Mouse (Mus musculus) kidney, embryonic 14.5 days (tissue): ENCODE results near the gene Spcs2. TPM values are rescaled to one million over a fixed set of nuclear protein-coding genes. Genes with fewer than 3 reads are reported as not detected.

ENCODE experiments used
- ATAC-seq: fragments of 200-750 bp; cut with Nextera tagmentation; 2 replicates; pipeline ENCODE4 v1.8.0; 2017; ENCODE audit warnings: moderate number of reproducible peaks, mild to moderate bottlenecking, moderate TSS enrichment, moderate library complexity; ENCODE audit not compliant: low FRiP score, low TSS enrichment
- H3K27ac ChIP-seq: fragments of 300-500 bp; sonication (generic); 2 replicates; pipeline ENCODE4 v1.5.1; 2014; ENCODE audit warnings: low read depth, mild to moderate bottlenecking, low read length, moderate library complexity, mixed read lengths
- H3K27me3 ChIP-seq: fragments of 300-500 bp; sonication (generic); 2 replicates; pipeline ENCODE4 v1.6.1; 2014; ENCODE audit warnings: mild to moderate bottlenecking, low read length; ENCODE audit not compliant: control insufficient read depth, insufficient read depth
- H3K36me3 ChIP-seq: fragments of 300-500 bp; sonication (generic); 2 replicates; pipeline ENCODE4 v1.6.1; 2014; ENCODE audit warnings: low read length, mixed read lengths; ENCODE audit not compliant: control insufficient read depth, insufficient read depth
- H3K4me1 ChIP-seq: fragments of 300-500 bp; sonication (generic); 2 replicates; pipeline ENCODE4 v1.6.1; 2014; ENCODE audit warnings: low read length, mixed read lengths; ENCODE audit not compliant: control insufficient read depth, insufficient read depth
- H3K4me2 ChIP-seq: fragments of 300-500 bp; sonication (generic); replicated peaks from 2 replicates; pipeline ENCODE4 v1.6.1; 2014; ENCODE audit warnings: low read depth, mild to moderate bottlenecking, low read length
- H3K4me3 ChIP-seq: fragments of 300-500 bp; sonication (generic); 2 replicates; pipeline ENCODE4 v1.5.1; 2014; ENCODE audit warnings: mild to moderate bottlenecking, low read length
- H3K9ac ChIP-seq: fragments of 300-500 bp; sonication (generic); 2 replicates; pipeline ENCODE4 v1.6.1; 2014; ENCODE audit warnings: low read depth, mild to moderate bottlenecking, low read length, moderate library complexity
- H3K9me3 ChIP-seq: fragments of 300-500 bp; sonication (generic); 2 replicates; pipeline ENCODE4 v1.6.1; 2016; ENCODE audit warnings: low read length; ENCODE audit not compliant: control insufficient read depth
- WGBS: fragments of 180-500 bp; shearing (Covaris S2); extraction: QIAGEN DNeasy Blood & Tissue Kit; methylation state at CpG from one replicate; pipeline ENCODE4 v1.1.7; 2014; 5-methylcytosine and 5-hydroxymethylcytosine counted together
- polyA plus RNA-seq: library from polyadenylated mRNA; unstranded; fragments of >200 nt; fragmentation: Nextera tagmentation; extraction: Ambion mirVana; gene quantifications from 2 replicates; pipeline ENCODE4 v1.2.1, GENCODE M21; 2014

The Spcs2 gene
- polyA plus RNA-seq, 1 experiment from 2014 or later, result 346 TPM

- no peak overlapping the region for H3K9ac ChIP-seq
- no peaks in the 10 kb centered on the region for H3K9me3 ChIP-seq
Measured at GRCm38 (mm10) chr7:99834314-99834853, 28.9 kb downstream of the Spcs2 start.

GRCm38 (mm10) chr7:99833846-99834222 lies 29.4 kb downstream of the Spcs2 start:
- 0 out of 2 replicates have a peak, but pooled peaks cover 3% of the 10 kb centered on the region for H3K4me1 ChIP-seq
- no peak overlapping the region for H3K27ac ChIP-seq
- H3K9me3 ChIP-seq, result no peaks in the 10 kb centered on the region
- no peak overlapping the region for H3K4me3 ChIP-seq
- H3K9ac ChIP-seq, result no peak overlapping the region
- WGBS, result 87% methylated on average over 2 of the region's 2 CpGs
- no peak for ATAC-seq
- H3K4me2 ChIP-seq, result no peak overlapping the region
- H3K36me3 ChIP-seq, result peaks cover 24% of the 10 kb centered on the region
- H3K27me3 ChIP-seq, result no peaks in the 10 kb centered on the region

More at GRCm38 (mm10) chr7:99834314-99834853, 28.9 kb downstream of the Spcs2 start:
- Histone ChIP-seq H3K27ac (no peak overlapping the region), H3K4me1 (0 out of 2 replicates have a peak, but pooled peaks cover 3% of the 10 kb centered on the region), H3K36me3 (peaks cover 30% of the 10 kb centered on the region), H3K27me3 (no peaks in the 10 kb centered on the region), H3K4me2 (no peak overlapping the region), H3K4me3 (no peak overlapping the region)
- ATAC-seq, result no peak
- WGBS, result 86% methylated on average over 5 of the region's 5 CpGs

- H3K4me3 ChIP-seq, result no peak overlapping the region
- peaks cover 7% of the 10 kb centered on the region; the same call in 1 of the 2 replicates for H3K4me1 ChIP-seq
- peaks cover 19% of the 10 kb centered on the region for H3K36me3 ChIP-seq
- H3K4me2 ChIP-seq, result no peak overlapping the region
- no peak for ATAC-seq
- 84% methylated on average over 5 of the region's 5 CpGs for WGBS
- no peak overlapping the region for H3K9ac ChIP-seq
- H3K27ac ChIP-seq, result no peak overlapping the region
- no peaks in the 10 kb centered on the region for H3K27me3 ChIP-seq
- H3K9me3 ChIP-seq, result no peaks in the 10 kb centered on the region
Measured at GRCm38 (mm10) chr7:99833115-99833845, 30.0 kb downstream of the Spcs2 start.

- Histone ChIP-seq H3K27ac (peak within 1 kb of the TSS; percentile 78; the same call in 1 of the 2 replicates), H3K9ac (peak within 1 kb of the TSS; percentile 59; the same call in 1 of the 2 replicates), H3K4me3 (peak within 1 kb of the TSS; percentile 55), H3K4me2 (peak within 1 kb of the TSS; percentile 49), H3K27me3 (no peaks in the 10 kb centered on the region), H3K4me1 (peaks cover 4% of the 10 kb centered on the region; the same call in 1 of the 2 replicates), H3K9me3 (no peaks in the 10 kb centered on the region), H3K36me3 (no peaks in the 10 kb centered on the region)
- under 1% methylated on average over 26 of the region's 26 CpGs for WGBS
- peak; percentile 99 for ATAC-seq
Measured at GRCm38 (mm10) chr7:99828083-99828570, 35.1 kb downstream of the Spcs2 start, which contains the start of gene Neu3. Neu3 (minus strand) TSS chr7:99828417.

GRCm38 (mm10) chr7:99826096-99826495 lies 37.2 kb downstream of the Spcs2 start:
- H3K4me1 ChIP-seq, result peaks cover 4% of the 10 kb centered on the region; the same call in 1 of the 2 replicates
- H3K4me2 ChIP-seq, result no peak overlapping the region
- ATAC-seq, result no peak
- WGBS, result 62% methylated on average over 6 of the region's 6 CpGs
- H3K36me3 ChIP-seq, result no peaks in the 10 kb centered on the region
- no peak overlapping the region for H3K9ac ChIP-seq
- no peaks in the 10 kb centered on the region for H3K27me3 ChIP-seq
- no peak overlapping the region for H3K4me3 ChIP-seq
- H3K27ac ChIP-seq, result no peak overlapping the region
- no peaks in the 10 kb centered on the region for H3K9me3 ChIP-seq

- Histone ChIP-seq H3K9me3 (no peaks in the 10 kb centered on the region), H3K27ac (no peak overlapping the region), H3K9ac (no peak overlapping the region), H3K4me3 (no peak overlapping the region), H3K36me3 (no peaks in the 10 kb centered on the region), H3K4me2 (no peak overlapping the region), H3K4me1 (peaks cover 4% of the 10 kb centered on the region; the same call in 1 of the 2 replicates), H3K27me3 (no peaks in the 10 kb centered on the region)
- ATAC-seq, result no peak
- WGBS, result 87% methylated on average over 9 of the region's 9 CpGs
Measured at GRCm38 (mm10) chr7:99825511-99825910, 37.8 kb downstream of the Spcs2 start.

- Histone ChIP-seq H3K27me3 (no peaks in the 10 kb centered on the region), H3K4me3 (no peak overlapping the region), H3K4me2 (no peak overlapping the region), H3K9me3 (no peaks in the 10 kb centered on the region), H3K27ac (no peak overlapping the region), H3K9ac (no peak overlapping the region), H3K4me1 (peaks cover 4% of the 10 kb centered on the region; the same call in 1 of the 2 replicates), H3K36me3 (no peaks in the 10 kb centered on the region)
- no peak for ATAC-seq
- WGBS, result 91% methylated on average over 16 of the region's 16 CpGs
Measured at GRCm38 (mm10) chr7:99824649-99825483, 38.4 kb downstream of the Spcs2 start.

- Histone ChIP-seq H3K36me3 (no peaks in the 10 kb centered on the region), H3K4me2 (no peak overlapping the region), H3K27ac (no peak overlapping the region), H3K4me3 (no peak overlapping the region), H3K9me3 (no peaks in the 10 kb centered on the region), H3K9ac (no peak overlapping the region), H3K4me1 (no peaks in the 10 kb centered on the region), H3K27me3 (no peaks in the 10 kb centered on the region)
- WGBS, result 91% methylated on average over 10 of the region's 10 CpGs
- no peak for ATAC-seq
Measured at GRCm38 (mm10) chr7:99823045-99823663, 40.1 kb downstream of the Spcs2 start.
